Mouse (Mus musculus) heart, postnatal 25 days (tissue): Measurements from ENCODE around the gene Tmem131l. TPM values are rescaled to one million over a fixed set of nuclear protein-coding genes. Genes with fewer than 3 reads are reported as not detected.

Experiments used
- DNase-seq: peaks from one replicate; pipeline ENCODE4 v3.0.0; 2022; ENCODE audit warnings: low spot score
- intact Hi-C: fragments of 180-260 bp; cut with DNase I; formaldehyde crosslinking; loops from one replicate; pipeline ENCODE4 v1.15.1; 2025
- total RNA-seq, 2 experiments: library from RNA; stranded (reverse); gene quantifications; 2 replicates each; pipeline ENCODE4 v1.2.3; 2021

The Tmem131l gene
- total RNA-seq, 2 experiments from 2014 or later, result 19.4 to 20.8 TPM

- no peak for DNase-seq
- intact Hi-C loops, result loop anchor here (1.0 to 10.0 kb wide), 5 partner anchors 45 to 367 kb away; partner anchors contain the start of gene Mnd1
Observed at GRCm38 (mm10) chr3:83947476-83948245, 92.3 kb downstream of the Tmem131l start.

- DNase-seq, result no peak
- intact Hi-C loops, result loop anchor here (1.0 to 10.0 kb wide), 5 partner anchors 45 to 368 kb away; partner anchors contain the start of gene Mnd1
Observed at GRCm38 (mm10) chr3:83946848-83947247, 93.1 kb downstream of the Tmem131l start.

GRCm38 (mm10) chr3:83943691-83944090, 96.3 kb downstream of the Tmem131l start:
- intact Hi-C loops, result loop anchor here (10.0 kb wide), 1 partner anchor 371 kb away; no protein-coding TSS in a partner anchor
- DNase-seq, result no peak

GRCm38 (mm10) chr3:83943212-83943611, 96.8 kb downstream of the Tmem131l start:
- intact Hi-C loops, result loop anchor here (10.0 kb wide), 1 partner anchor 372 kb away; no protein-coding TSS in a partner anchor
- no peak for DNase-seq

GRCm38 (mm10) chr3:83941921-83942320, 98.1 kb downstream of the Tmem131l start:
- intact Hi-C loops, result loop anchor here (10.0 kb wide), 1 partner anchor 373 kb away; no protein-coding TSS in a partner anchor
- DNase-seq, result no peak

- no peak for DNase-seq
- intact Hi-C loops, result no loop called here
Observed at GRCm38 (mm10) chr3:83938871-83939270, 101.1 kb downstream of the Tmem131l start.

GRCm38 (mm10) chr3:83934514-83934913, 105.5 kb downstream of the Tmem131l start:
- no peak for DNase-seq
- intact Hi-C loops, result no loop called here

GRCm38 (mm10) chr3:83915768-83916496, 124.0 kb downstream of the Tmem131l start:
- no peak for DNase-seq
- intact Hi-C loops, result loop anchor here (1.0 to 5.0 kb wide), 2 partner anchors 207 to 396 kb away; no protein-coding TSS in a partner anchor

- intact Hi-C loops, result loop anchor here (1.0 to 5.0 kb wide), 2 partner anchors 208 to 397 kb away; no protein-coding TSS in a partner anchor
- no peak for DNase-seq
Observed at GRCm38 (mm10) chr3:83915102-83915501, 124.9 kb downstream of the Tmem131l start.

GRCm38 (mm10) chr3:83910707-83911106, 129.3 kb downstream of the Tmem131l start:
- DNase-seq, result no peak
- intact Hi-C loops, result no loop called here

GRCm38 (mm10) chr3:83906185-83906584, 133.8 kb downstream of the Tmem131l start:
- intact Hi-C loops, result no loop called here
- no peak for DNase-seq

- intact Hi-C loops, result no loop called here
- DNase-seq, result no peak
Observed at GRCm38 (mm10) chr3:83905161-83905560, 134.8 kb downstream of the Tmem131l start.

- intact Hi-C loops, result no loop called here
- DNase-seq, result no peak
Observed at GRCm38 (mm10) chr3:83904176-83904958, 135.6 kb downstream of the Tmem131l start.

GRCm38 (mm10) chr3:83902943-83903342, 137.0 kb downstream of the Tmem131l start:
- intact Hi-C loops, result no loop called here
- no peak for DNase-seq

GRCm38 (mm10) chr3:83902459-83902858, 137.5 kb downstream of the Tmem131l start:
- no peak for DNase-seq
- intact Hi-C loops, result no loop called here

GRCm38 (mm10) chr3:83900756-83901373, 139.1 kb downstream of the Tmem131l start:
- intact Hi-C loops, result no loop called here

GRCm38 (mm10) chr3:83899556-83899955, 140.4 kb downstream of the Tmem131l start:
- DNase-seq, result peak; percentile 26
- intact Hi-C loops, result loop anchor here (1.0 to 2.0 kb wide), 2 partner anchors 58 to 101 kb away; partner anchors contain the start of gene Tlr2

More at GRCm38 (mm10) chr3:83900756-83901373, 139.1 kb downstream of the Tmem131l start:
- no peak for DNase-seq

- DNase-seq, result no peak
- intact Hi-C loops, result loop anchor here (2.0 kb wide), 1 partner anchor 99 kb away; no protein-coding TSS in a partner anchor
Observed at GRCm38 (mm10) chr3:83898246-83898645, 141.7 kb downstream of the Tmem131l start.

- no peak for DNase-seq
- intact Hi-C loops, result no loop called here
Observed at GRCm38 (mm10) chr3:83895811-83896210, 144.2 kb downstream of the Tmem131l start.
